Mouse (Mus musculus) heart, adult 9 months (tissue): ENCODE data around the gene Msx2.

ENCODE experiments used
- DNase-seq, 2 experiments: peaks; one replicate each; pipeline ENCODE4 v3.0.0; 2022; ENCODE audit warnings: low spot score in 2 of 2

Gene Msx2

GRCm38 (mm10) chr13:53472614-53473124, at the start of gene Msx2:
TSS of gene Msx2 (minus strand) at chr13:53473074.
- DNase-seq, result peak; percentile 41 to 54

DNA sequence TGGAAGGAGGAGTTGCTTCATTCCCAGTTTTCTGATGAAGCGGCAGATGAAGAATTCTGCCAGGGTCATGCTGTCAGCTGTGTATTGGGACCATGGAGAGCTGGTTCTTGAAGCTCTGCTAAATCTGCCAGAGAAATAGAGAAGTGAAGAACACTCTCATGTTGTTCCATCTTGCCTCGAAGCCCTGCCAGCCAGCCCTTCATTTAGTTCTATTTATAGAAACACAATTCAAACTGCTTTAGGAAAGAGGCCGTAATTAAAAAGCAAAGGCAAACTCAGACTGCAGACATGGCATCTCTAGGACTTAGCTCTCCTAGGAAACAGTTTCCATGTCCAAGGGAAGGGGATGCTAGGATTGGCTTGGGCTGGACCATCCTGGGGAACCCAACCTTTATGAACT, 48.6 kb upstream of the Msx2 start:
- no peak for DNase-seq

GRCm38 (mm10) chr13:53520343-53520937, 47.6 kb upstream of the Msx2 start:
- DNase-seq, result no peak

DNA sequence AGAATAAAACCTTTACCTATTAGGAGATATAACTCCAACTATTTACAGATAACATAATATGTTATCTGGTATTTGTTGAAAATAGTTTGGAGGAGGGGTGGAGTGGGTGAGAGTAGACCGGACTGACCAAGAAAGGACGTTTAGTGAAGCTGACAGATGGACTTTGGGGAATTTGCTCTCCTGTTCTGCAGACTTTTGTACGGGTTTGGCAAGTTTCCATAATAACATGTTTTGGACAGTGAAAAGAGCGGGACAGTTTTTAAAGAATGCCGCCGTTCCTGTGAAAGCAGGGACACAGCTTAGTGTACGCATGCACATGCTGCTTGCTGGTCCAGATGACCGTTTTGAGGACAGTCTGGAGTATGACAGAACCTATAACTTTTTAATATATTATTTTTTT, 46.9 kb upstream of the Msx2 start:
- DNase-seq, result no peak

DNA sequence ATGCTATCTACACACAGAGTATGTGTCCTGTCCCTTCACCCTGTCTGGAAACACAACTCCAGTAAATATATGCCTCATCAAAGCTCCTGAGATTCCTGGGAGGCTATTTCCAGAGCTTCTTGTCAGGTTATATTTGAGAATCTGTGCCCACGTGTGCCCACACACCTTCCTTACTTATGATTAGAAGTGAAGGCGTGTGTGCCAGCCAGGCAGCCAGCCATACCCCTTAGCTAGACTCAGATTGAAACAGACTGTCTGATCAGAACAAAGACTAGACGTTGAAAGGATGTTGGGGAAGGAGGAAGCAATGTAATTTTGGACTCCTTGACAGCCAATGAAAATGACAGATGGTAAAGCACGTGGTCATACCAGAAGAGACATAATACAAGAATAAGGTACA, 45.4 kb upstream of the Msx2 start:
- no peak for DNase-seq

DNA sequence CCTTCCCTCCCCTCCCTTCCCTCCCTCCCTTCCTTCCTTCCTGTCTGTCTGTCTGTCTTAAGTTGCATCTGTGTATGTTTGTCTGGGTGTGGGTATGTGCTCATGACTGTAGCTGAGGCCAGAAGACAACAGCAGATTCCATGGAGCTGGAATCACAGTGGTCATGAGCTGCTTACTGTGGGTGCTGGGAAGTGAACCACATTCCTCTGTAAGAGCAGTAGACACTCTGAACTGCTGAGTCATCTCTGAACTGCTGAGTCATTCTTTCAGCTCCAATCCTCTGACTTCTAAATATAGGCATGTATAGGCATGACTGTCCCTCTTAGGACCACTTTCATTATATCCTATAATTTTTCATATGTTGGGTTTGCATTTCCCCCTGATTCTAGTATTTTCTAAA, 41.7 kb upstream of the Msx2 start:
- no peak for DNase-seq

GRCm38 (mm10) chr13:53511366-53511765, 38.5 kb upstream of the Msx2 start:
- no peak for DNase-seq

DNA sequence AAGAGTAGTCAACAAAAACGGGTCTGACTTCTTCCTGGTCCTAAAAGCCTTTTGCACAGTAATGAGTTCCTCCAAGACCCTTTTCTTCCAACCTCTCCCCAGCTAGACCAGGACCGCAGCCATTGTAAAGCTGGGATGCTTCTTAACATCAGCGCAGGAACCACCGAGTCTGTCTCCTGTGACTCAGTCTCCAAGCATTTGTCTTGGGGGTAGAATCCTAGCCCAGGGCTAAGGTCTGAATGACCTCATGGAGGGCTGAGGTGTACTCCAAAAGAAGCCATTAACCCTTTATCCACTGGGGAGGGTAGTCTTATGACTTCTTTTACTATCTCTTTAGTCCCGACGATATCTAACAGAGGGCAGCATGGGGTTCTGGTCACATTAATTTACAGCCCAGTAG, 29.5 kb upstream of the Msx2 start:
- no peak for DNase-seq

- no peak for DNase-seq
Observed at GRCm38 (mm10) chr13:53501561-53502253, 28.8 kb upstream of the Msx2 start.

- DNase-seq, result no peak
Observed at GRCm38 (mm10) chr13:53501057-53501456, 28.2 kb upstream of the Msx2 start.

DNA sequence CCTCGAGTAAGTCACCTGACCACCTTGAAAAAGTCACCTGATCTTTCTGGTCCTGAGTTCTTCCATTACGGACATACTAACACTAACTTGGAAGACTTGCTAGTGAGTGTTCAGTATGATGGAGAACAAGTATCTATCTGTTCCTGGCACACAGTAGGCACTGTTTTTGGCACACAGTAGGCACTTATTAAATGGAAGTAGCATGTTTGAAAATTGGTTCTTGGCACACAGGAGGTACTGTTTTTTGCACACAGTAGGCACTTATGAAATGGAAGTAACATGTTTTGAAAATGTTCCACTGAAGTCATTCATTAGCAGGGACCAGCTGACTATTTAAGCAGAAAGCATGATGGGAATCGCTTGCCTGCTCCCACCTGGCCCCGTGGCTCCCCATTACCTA, 13.6 kb upstream of the Msx2 start:
- no peak for DNase-seq

- no peak for DNase-seq
Observed at GRCm38 (mm10) chr13:53475701-53476188, 2.9 kb upstream of the Msx2 start.

GRCm38 (mm10) chr13:53474491-53474890, 1.6 kb upstream of the Msx2 start:
- no peak for DNase-seq

GRCm38 (mm10) chr13:53473991-53474390, 1.1 kb upstream of the Msx2 start:
- no peak for DNase-seq

DNA sequence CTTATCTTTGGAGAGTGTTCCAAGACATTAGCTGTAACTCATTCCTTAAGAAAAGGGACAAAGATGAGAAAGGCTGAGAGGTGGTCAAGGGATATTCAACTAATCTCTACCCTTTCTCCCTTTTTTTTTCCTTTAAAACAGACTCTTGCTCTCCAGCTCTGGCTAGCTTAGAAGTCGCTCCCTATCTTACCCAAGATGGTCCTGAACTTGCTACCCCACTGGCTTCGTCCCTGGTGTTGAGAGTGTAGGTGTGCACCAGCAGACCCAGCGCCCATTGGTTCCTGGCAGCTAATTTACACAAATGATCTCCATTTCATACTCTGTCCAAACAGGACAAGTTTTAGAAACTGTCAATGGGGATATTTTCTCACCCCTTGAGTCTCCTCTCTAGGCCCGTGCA, 417 bp upstream of the Msx2 start:
- DNase-seq, result no peak

DNA sequence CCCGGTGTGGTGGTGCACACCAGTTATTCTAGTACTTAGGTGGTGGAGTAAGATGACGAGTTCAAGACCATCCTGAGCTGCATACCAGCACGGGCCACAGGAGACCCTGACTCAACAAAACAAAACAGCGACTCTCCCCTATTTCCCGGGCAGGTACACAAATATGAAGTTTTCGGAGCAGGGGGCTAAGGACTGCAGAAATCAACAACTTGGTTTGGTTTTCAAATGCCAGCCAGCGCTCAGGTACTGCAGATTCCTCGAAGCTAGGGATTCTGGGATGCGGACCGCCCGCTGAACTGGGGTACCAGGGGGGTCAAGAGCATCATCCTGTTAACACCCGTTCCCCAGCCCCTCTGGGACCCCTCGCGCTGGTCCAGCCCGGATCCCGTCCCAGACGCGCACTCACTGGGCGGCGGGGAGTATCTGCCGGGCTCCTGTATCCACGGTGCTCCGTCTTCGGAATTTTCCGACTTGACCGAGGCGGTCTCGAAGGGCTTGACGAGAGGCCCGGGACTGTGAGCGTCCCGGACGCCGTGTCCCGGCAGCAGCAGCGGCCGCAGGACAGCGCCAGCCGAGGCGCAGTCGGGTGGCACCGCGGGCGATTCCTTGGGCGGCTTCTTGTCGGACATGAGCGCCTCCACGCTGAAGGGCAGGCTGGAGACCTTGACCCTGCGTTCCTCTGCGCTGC, 804 bp downstream of the Msx2 start:
- no peak for DNase-seq

DNA sequence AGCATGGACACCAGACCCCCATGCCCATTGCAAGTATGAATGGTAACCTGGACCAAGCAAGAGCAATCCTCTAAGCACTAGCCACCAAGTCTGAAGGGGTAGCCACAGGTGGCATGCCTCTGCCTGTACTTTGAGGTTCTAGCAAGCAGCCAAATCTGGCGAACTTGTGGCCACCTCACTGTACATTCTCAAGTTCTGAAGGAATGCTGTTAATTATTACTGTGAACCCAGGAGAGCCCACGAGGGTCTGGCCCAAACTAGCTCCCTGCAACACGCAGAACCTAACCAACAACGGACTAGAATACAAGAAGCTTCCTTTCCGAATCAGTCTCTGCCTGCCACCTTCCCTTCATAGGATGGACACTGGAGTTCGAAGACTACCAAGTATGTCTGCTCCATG, 1.5 kb downstream of the Msx2 start:
- DNase-seq, result no peak

DNA sequence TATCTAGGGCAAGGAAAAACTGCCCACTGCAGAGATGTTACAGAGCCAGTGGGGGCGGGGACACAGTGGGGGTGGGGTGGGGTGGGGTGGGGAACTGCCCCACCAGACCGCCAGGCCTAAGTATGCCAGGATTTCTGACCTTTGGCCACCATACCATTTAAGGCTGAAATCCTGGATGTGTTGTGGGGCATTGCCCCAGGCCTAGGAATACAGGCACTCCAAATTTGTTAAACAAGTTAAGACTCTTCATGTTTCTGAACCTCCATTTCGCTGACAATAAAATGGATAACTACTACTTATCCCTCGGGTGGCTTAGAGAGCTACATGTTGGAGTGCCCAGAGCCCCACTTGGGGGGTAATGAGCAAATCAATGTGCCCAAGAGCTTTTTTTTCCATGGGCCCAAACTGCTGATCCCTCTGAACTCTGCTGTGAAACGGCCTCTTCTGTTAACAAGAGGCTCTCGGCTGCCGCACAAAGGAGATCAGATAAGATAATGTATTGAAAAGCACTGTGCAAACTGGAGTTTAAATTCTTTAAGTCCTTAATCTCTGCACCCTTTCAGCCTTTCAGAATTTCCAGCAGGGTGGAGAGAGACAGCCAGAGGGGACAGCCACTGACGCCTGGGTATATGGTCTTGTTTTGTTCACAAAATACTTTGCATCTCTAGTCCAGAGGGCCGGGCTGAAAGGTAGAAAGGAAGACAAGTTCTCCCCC, 2.3 kb downstream of the Msx2 start:
- no peak for DNase-seq

- no peak for DNase-seq
Observed at GRCm38 (mm10) chr13:53469756-53470155, 3.1 kb downstream of the Msx2 start.

GRCm38 (mm10) chr13:53468171-53468570, 4.7 kb downstream of the Msx2 start:
- no peak for DNase-seq

- no peak for DNase-seq
Observed at GRCm38 (mm10) chr13:53466189-53466866, 6.5 kb downstream of the Msx2 start.
